Mouse (Mus musculus) spleen, postnatal 4 days (tissue): ENCODE results near the gene 4930470P17Rik.

Source experiments
- DNase-seq, 2 experiments: peaks; one replicate each; pipeline ENCODE4 v3.0.0; 2022; ENCODE audit warnings: low spot score in 2 of 2

4930470P17Rik gene

GRCm38 (mm10) chr2:170578588-170578987, 23.2 kb downstream of the 4930470P17Rik start:
- no peak for DNase-seq

- DNase-seq = no peak
Measured at GRCm38 (mm10) chr2:170577502-170577901, 24.3 kb downstream of the 4930470P17Rik start.

- DNase-seq = no peak
Measured at GRCm38 (mm10) chr2:170576077-170576476, 25.7 kb downstream of the 4930470P17Rik start.

GRCm38 (mm10) chr2:170564995-170565394, 36.8 kb downstream of the 4930470P17Rik start:
- DNase-seq = no peak

GRCm38 (mm10) chr2:170563956-170564855, 37.6 kb downstream of the 4930470P17Rik start:
- no peak for DNase-seq

GRCm38 (mm10) chr2:170552088-170552487, 49.7 kb downstream of the 4930470P17Rik start:
- no peak for DNase-seq

GRCm38 (mm10) chr2:170550240-170550639, 51.6 kb downstream of the 4930470P17Rik start:
- no peak for DNase-seq

GRCm38 (mm10) chr2:170549146-170549545, 52.7 kb downstream of the 4930470P17Rik start:
- DNase-seq = no peak

- no peak for DNase-seq
Measured at GRCm38 (mm10) chr2:170548046-170548445, 53.8 kb downstream of the 4930470P17Rik start.

- no peak for DNase-seq
Measured at GRCm38 (mm10) chr2:170547526-170547925, 54.3 kb downstream of the 4930470P17Rik start.

- DNase-seq = no peak
Measured at GRCm38 (mm10) chr2:170545745-170546144, 56.1 kb downstream of the 4930470P17Rik start.

- DNase-seq = no peak
Measured at GRCm38 (mm10) chr2:170544950-170545349, 56.9 kb downstream of the 4930470P17Rik start.

GRCm38 (mm10) chr2:170544159-170544558, 57.7 kb downstream of the 4930470P17Rik start:
- no peak for DNase-seq

- DNase-seq = no peak
Measured at GRCm38 (mm10) chr2:170543625-170544024, 58.2 kb downstream of the 4930470P17Rik start.

- no peak for DNase-seq
Measured at GRCm38 (mm10) chr2:170539211-170539610, 62.6 kb downstream of the 4930470P17Rik start.

- DNase-seq = no peak
Measured at GRCm38 (mm10) chr2:170535841-170536240, 66.0 kb downstream of the 4930470P17Rik start.

- DNase-seq = no peak
Measured at GRCm38 (mm10) chr2:170534803-170535174, 67.0 kb downstream of the 4930470P17Rik start.

- DNase-seq = no peak
Measured at GRCm38 (mm10) chr2:170534116-170534802, 67.6 kb downstream of the 4930470P17Rik start.

GRCm38 (mm10) chr2:170530256-170530655, 71.6 kb downstream of the 4930470P17Rik start:
- no peak for DNase-seq

- no peak for DNase-seq
Measured at GRCm38 (mm10) chr2:170529766-170530165, 72.1 kb downstream of the 4930470P17Rik start.
